Mouse (Mus musculus): ENCODE results near the gene Car12. TPM values are rescaled to one million over a fixed set of nuclear protein-coding genes. Genes with fewer than 3 reads are reported as not detected.
A peak's percentile ranks its signal among the peaks of the same experiment; 100 is the strongest.
"Not testable (repeated sequence)": the region's sequence is repeated elsewhere in the genome, so short reads cannot be mapped to it uniquely, and the experiment has no call there.

Car12 gene
- polyA plus RNA-seq, 1 experiment from 2014 or later, result 0.88 TPM

- WGBS, result 88% methylated on average over 7 of the region's 7 CpGs
- no peak for DNase-seq (ENCODE audit: low spot score)
Measured at GRCm38 (mm10) chr9:66739516-66739915, 26.0 kb downstream of the Car12 start.

GRCm38 (mm10) chr9:66744531-66744930 lies 31.0 kb downstream of the Car12 start:
- 82% methylated on average over 2 of the region's 2 CpGs for WGBS
- no peak for DNase-seq (ENCODE audit: low spot score)
- H3K4me1 ChIP-seq (replicated peaks), result no peaks in the 10 kb centered on the region
- no peaks in the 10 kb centered on the region for H3K27me3 ChIP-seq (ENCODE audit: insufficient read depth, poor library complexity, severe bottlenecking)
- no peaks in the 10 kb centered on the region for H3K36me3 ChIP-seq
- no peaks in the 10 kb centered on the region for H3K9me3 ChIP-seq
- H3K4me3 ChIP-seq, result no peak overlapping the region
- no peak overlapping the region for H3K27ac ChIP-seq

More at GRCm38 (mm10) chr9:66739516-66739915, 26.0 kb downstream of the Car12 start:
- Histone ChIP-seq H3K9me3 (no peaks in the 10 kb centered on the region), H3K27me3 (ENCODE audit: insufficient read depth, poor library complexity, severe bottlenecking) (no peaks in the 10 kb centered on the region), H3K4me1 (replicated peaks) (no peaks in the 10 kb centered on the region), H3K27ac (no peak overlapping the region), H3K36me3 (no peaks in the 10 kb centered on the region), H3K4me3 (no peak overlapping the region)

GRCm38 (mm10) chr9:66748390-66748789 lies 34.9 kb downstream of the Car12 start:
- Histone ChIP-seq H3K36me3 (no peaks in the 10 kb centered on the region), H3K27ac (no peak overlapping the region), H3K4me3 (no peak overlapping the region), H3K9me3 (no peaks in the 10 kb centered on the region), H3K4me1 (replicated peaks) (no peaks in the 10 kb centered on the region), H3K27me3 (ENCODE audit: insufficient read depth, poor library complexity, severe bottlenecking) (no peaks in the 10 kb centered on the region)
- WGBS, result 91% methylated on average over 15 of the region's 15 CpGs
- no peak for DNase-seq (ENCODE audit: low spot score)

- WGBS, result 87% methylated on average over 6 of the region's 6 CpGs
- H3K36me3 ChIP-seq, result no peaks in the 10 kb centered on the region
- H3K4me3 ChIP-seq, result no peak overlapping the region
- no peaks in the 10 kb centered on the region for H3K4me1 ChIP-seq (replicated peaks)
- no peaks in the 10 kb centered on the region for H3K9me3 ChIP-seq
- DNase-seq (ENCODE audit: low spot score), result no peak
- no peak overlapping the region for H3K27ac ChIP-seq
- no peaks in the 10 kb centered on the region for H3K27me3 ChIP-seq (ENCODE audit: insufficient read depth, poor library complexity, severe bottlenecking)
Measured at GRCm38 (mm10) chr9:66752849-66753248, 39.4 kb downstream of the Car12 start.

- Histone ChIP-seq H3K9me3 (no peaks in the 10 kb centered on the region), H3K4me3 (no peak overlapping the region), H3K27ac (no peak overlapping the region), H3K27me3 (ENCODE audit: insufficient read depth, poor library complexity, severe bottlenecking) (no peaks in the 10 kb centered on the region), H3K36me3 (no peaks in the 10 kb centered on the region), H3K4me1 (replicated peaks) (no peaks in the 10 kb centered on the region)
- 82% methylated on average over 1 of the region's 1 CpGs for WGBS
- no peak for DNase-seq (ENCODE audit: low spot score)
Measured at GRCm38 (mm10) chr9:66760991-66761390, 47.5 kb downstream of the Car12 start.

- Histone ChIP-seq H3K36me3 (no peaks in the 10 kb centered on the region), H3K4me3 (no peak overlapping the region), H3K27me3 (ENCODE audit: insufficient read depth, poor library complexity, severe bottlenecking) (no peaks in the 10 kb centered on the region), H3K27ac (no peak overlapping the region), H3K4me1 (replicated peaks) (no peaks in the 10 kb centered on the region), H3K9me3 (no peaks in the 10 kb centered on the region)
- DNase-seq (ENCODE audit: low spot score), result no peak
- WGBS, result 75% methylated on average over 1 of the region's 1 CpGs
Measured at GRCm38 (mm10) chr9:66768721-66769120, 55.2 kb downstream of the Car12 start.

GRCm38 (mm10) chr9:66769275-66769674 lies 55.8 kb downstream of the Car12 start:
- Histone ChIP-seq H3K27me3 (ENCODE audit: insufficient read depth, poor library complexity, severe bottlenecking) (no peaks in the 10 kb centered on the region), H3K9me3 (no peaks in the 10 kb centered on the region), H3K4me1 (replicated peaks) (no peaks in the 10 kb centered on the region), H3K36me3 (no peaks in the 10 kb centered on the region), H3K27ac (no peak overlapping the region), H3K4me3 (no peak overlapping the region)
- no peak for DNase-seq (ENCODE audit: low spot score)
- 93% methylated on average over 3 of the region's 3 CpGs for WGBS

- H3K36me3 ChIP-seq, result no peaks in the 10 kb centered on the region
- DNase-seq (ENCODE audit: low spot score), result no peak
- H3K27me3 ChIP-seq (ENCODE audit: insufficient read depth, poor library complexity, severe bottlenecking), result no peaks in the 10 kb centered on the region
- H3K9me3 ChIP-seq, result no peaks in the 10 kb centered on the region
- H3K4me3 ChIP-seq, result no peak overlapping the region
- no peak overlapping the region for H3K27ac ChIP-seq
- H3K4me1 ChIP-seq (replicated peaks), result no peaks in the 10 kb centered on the region
Measured at GRCm38 (mm10) chr9:66770701-66771100, 57.2 kb downstream of the Car12 start.

GRCm38 (mm10) chr9:66784552-66784951 lies 71.1 kb downstream of the Car12 start:
- H3K4me3 ChIP-seq; H3K27me3 ChIP-seq (ENCODE audit: insufficient read depth, poor library complexity, severe bottlenecking); H3K4me1 ChIP-seq (replicated peaks); DNase-seq (ENCODE audit: low spot score); H3K36me3 ChIP-seq; H3K27ac ChIP-seq; H3K9me3 ChIP-seq: not testable (repeated sequence)
- 78% methylated on average over 1 of the region's 3 CpGs for WGBS

- Histone ChIP-seq H3K27ac (no peak overlapping the region), H3K4me3 (no peak overlapping the region), H3K36me3 (peaks cover 18% of the 10 kb centered on the region), H3K4me1 (replicated peaks) (no peaks in the 10 kb centered on the region), H3K9me3 (no peaks in the 10 kb centered on the region), H3K27me3 (ENCODE audit: insufficient read depth, poor library complexity, severe bottlenecking) (no peaks in the 10 kb centered on the region)
- no peak for DNase-seq (ENCODE audit: low spot score)
- 13% methylated on average over 2 of the region's 2 CpGs for WGBS
Measured at GRCm38 (mm10) chr9:66787821-66788220, 74.3 kb downstream of the Car12 start.

GRCm38 (mm10) chr9:66794629-66795463 lies 81.4 kb downstream of the Car12 start:
- Histone ChIP-seq H3K27me3 (ENCODE audit: insufficient read depth, poor library complexity, severe bottlenecking) (no peaks in the 10 kb centered on the region; the same call in 1 of the 2 replicates), H3K27ac (peak overlapping the region; percentile 96), H3K36me3 (peaks cover 6% of the 10 kb centered on the region), H3K4me1 (replicated peaks) (peaks cover 23% of the 10 kb centered on the region), H3K4me3 (peak overlapping the region; percentile 79), H3K9me3 (no peaks in the 10 kb centered on the region)
- WGBS, result 2% methylated on average over 43 of the region's 43 CpGs
- no peak for DNase-seq (ENCODE audit: low spot score)

- DNase-seq (ENCODE audit: low spot score), result peak; percentile 98
- no peaks in the 10 kb centered on the region for H3K9me3 ChIP-seq
- H3K4me1 ChIP-seq (replicated peaks), result peaks cover 23% of the 10 kb centered on the region
- WGBS, result under 1% methylated on average over 42 of the region's 42 CpGs
- peak within 1 kb of the TSS; percentile 96 for H3K27ac ChIP-seq
- H3K4me3 ChIP-seq, result peak within 1 kb of the TSS; percentile 79
- no peaks in the 10 kb centered on the region for H3K36me3 ChIP-seq
- H3K27me3 ChIP-seq (ENCODE audit: insufficient read depth, poor library complexity, severe bottlenecking), result no peaks in the 10 kb centered on the region; the same call in 1 of the 2 replicates
Measured at GRCm38 (mm10) chr9:66795464-66796324, 82.2 kb downstream of the Car12 start, which contains the start of gene Aph1b. Gene Aph1b (minus strand): TSS chr9:66795490.

- no peaks in the 10 kb centered on the region for H3K9me3 ChIP-seq
- H3K27me3 ChIP-seq (ENCODE audit: insufficient read depth, poor library complexity, severe bottlenecking), result peaks cover 5% of the 10 kb centered on the region
- no peak for DNase-seq (ENCODE audit: low spot score)
- peak within 1 kb of the TSS; percentile 79 for H3K4me3 ChIP-seq
- H3K27ac ChIP-seq, result peak within 1 kb of the TSS; percentile 96
- peaks cover 25% of the 10 kb centered on the region for H3K4me1 ChIP-seq (replicated peaks)
- no peaks in the 10 kb centered on the region for H3K36me3 ChIP-seq
- 82% methylated on average over 5 of the region's 5 CpGs for WGBS
Measured at GRCm38 (mm10) chr9:66796739-66797138, 83.3 kb downstream of the Car12 start, which contains the start of gene Gm10647. Gene Gm10647 (plus strand): TSS chr9:66797039.

Measured in hindbrain, embryonic 10.5 days (tissue).